Mouse (Mus musculus): ENCODE measurements at regions not wholly inside any gene's neighbourhood (a gene's known extent, or its start where the extent isn't known, plus 50 kb on each side); places are given as distances from the start of the nearest gene placed in this dataset.
A peak's percentile ranks its signal among the peaks of the same experiment; 100 is the strongest.
"Not testable (repeated sequence)": the region's sequence is repeated elsewhere in the genome, so short reads cannot be mapped to it uniquely, and the experiment has no call there.

DNA sequence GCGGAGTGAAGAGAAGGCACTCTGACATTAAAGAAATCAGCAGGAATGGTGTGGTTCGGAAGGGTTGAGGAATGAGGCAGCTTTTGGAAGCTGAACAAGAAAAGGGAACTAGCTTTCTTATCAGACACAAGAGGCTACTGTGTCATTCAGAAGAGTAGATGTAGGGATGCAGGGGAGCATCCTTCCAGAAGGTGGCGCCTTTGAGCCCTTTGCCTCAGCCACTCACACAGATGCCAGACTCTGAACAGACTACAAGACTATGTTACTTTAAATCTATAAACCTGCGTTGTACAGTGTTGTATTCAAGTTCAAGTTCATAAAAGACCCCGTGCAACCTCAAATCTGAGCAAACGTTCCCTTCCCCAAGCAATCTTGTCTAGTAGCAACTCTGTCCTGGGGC is 128.9 kb downstream of the Kap start:
- DNase-seq, result not testable (repeated sequence)

DNA sequence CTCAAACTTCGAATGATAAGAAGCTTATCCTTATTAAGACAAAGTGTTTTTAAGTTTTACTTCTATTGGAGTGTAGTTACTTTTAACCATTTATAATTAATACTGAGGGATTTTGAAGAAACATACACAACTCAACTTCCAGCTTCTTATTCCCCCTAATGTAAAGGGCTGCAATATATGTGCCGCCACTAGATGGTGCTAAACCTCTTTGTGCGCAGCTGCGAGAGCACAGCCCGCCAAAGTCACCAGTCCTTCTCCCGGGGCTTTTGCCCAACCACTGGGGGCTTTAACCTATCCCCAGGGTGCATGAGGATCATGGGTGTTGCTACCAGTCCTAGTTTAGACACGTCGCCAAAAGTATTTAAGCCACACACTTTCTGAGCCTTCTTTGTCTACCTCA is 146.8 kb downstream of the Kap start:
- peak; percentile 3 for DNase-seq

DNA sequence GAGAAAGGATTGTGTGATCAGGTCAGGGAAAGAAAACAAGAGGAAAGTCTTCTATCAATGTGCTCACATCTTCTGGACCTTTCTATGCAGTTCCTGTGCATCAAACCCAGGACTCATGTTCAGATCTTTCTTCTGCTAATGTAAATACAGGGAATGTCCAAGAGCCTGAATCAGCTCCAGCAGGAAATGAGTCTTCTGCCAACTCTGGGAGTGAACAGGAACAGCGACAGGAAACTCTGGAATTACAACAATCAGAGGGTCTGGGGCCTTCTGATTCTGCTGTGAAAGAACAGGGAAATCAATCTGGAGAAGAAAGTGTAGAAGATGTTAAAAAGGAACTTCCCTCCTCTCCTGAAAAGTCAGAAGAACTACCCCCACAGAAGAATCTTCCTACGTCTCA is 151.9 kb downstream of the Kap start:
- DNase-seq, result no peak

Measured in right cerebral cortex, postnatal 25 days (tissue).